Mouse (Mus musculus): ENCODE measurements around the gene Acot11. TPM values are rescaled to one million over a fixed set of nuclear protein-coding genes. Genes with fewer than 3 reads are reported as not detected.

Acot11 gene
- total and polyA plus RNA-seq, 3 experiments, result 2.3 to 6.8 (median 4.3) TPM

DNA sequence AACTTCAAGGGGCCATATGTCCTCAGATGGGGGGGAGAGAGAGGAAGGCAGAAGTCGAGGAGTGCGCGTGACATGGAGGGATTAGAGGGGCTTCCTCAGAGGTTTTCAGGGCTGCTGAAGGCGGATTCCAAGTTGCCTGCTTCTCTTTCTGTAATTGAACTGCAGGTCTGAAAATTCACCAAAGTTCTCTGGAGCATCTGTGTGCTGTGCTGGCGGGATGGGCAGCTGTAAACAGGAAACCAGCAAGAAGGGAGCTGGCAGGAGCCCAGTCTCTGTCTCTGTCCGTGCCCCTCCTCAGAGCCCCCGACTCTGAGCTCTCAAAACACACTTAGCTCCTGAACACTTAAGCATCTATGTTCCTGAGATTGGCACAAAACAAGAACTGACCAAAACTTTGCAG, 36.5 kb upstream of the Acot11 start:
- Histone ChIP-seq H3K36me3 (replicated peaks in 1 of 2; ENCODE audit: control insufficient read depth in 1 of 2, insufficient read depth in 1 of 2, low read length in 1 of 2) (no peaks in the 10 kb centered on the region), H3K27ac (ENCODE audit: insufficient read depth, low read depth) (no peak overlapping the region), H3K27me3 (replicated peaks) (no peaks in the 10 kb centered on the region), H3K4me2 (ENCODE audit: insufficient read depth, low read depth, poor library complexity, severe bottlenecking) (no peak overlapping the region; the same call in 1 of the 2 replicates), H3K79me2 (replicated peaks; ENCODE audit: control insufficient read depth, extremely low read depth, insufficient read depth, poor library complexity, severe bottlenecking) (no peaks in the 10 kb centered on the region), H3K4me3 (replicated peaks in 1 of 3; ENCODE audit: low read depth in 2 of 3, low read length in 2 of 3, poor library complexity in 1 of 3) (no peak overlapping the region), H3K4me1 (ENCODE audit: control insufficient read depth in 1 of 2, insufficient read depth in 2 of 2) (peaks cover 7 to 26% of the 10 kb centered on the region in 2 experiments; a peak in 3 of 4 replicates), H3K9ac (ENCODE audit: insufficient read depth, low read depth) (no peak overlapping the region), H3K9me3 (replicated peaks; ENCODE audit: low read length) (no peaks in the 10 kb centered on the region)
- no peak for TF ChIP-seq IRF4 (IDR thresholded peaks at IDR 0.05; ENCODE audit: low read depth, low read length)
- no peak for TF ChIP-seq TCF12 (IDR thresholded peaks at IDR 0.05; ENCODE audit: low read depth, low read length)
- no peak for TF ChIP-seq NRF1 (IDR thresholded peaks at IDR 0.05; ENCODE audit: low read depth, low read length)
- TF ChIP-seq USF1 (IDR thresholded peaks at IDR 0.05; ENCODE audit: low read depth, low read length), result no peak
- TF ChIP-seq ZMIZ1 (IDR thresholded peaks at IDR 0.05; ENCODE audit: low read depth, low read length), result no peak
- TF ChIP-seq TBP (conservative IDR thresholded peaks at IDR 0.05; ENCODE audit: low read depth, low read length), result no peak
- no peak for TF ChIP-seq CHD1 (IDR thresholded peaks at IDR 0.05; ENCODE audit: low read depth, low read length)
- no peak for TF ChIP-seq JUN (IDR thresholded peaks at IDR 0.05; ENCODE audit: insufficient read depth, low read depth, low read length)
- no peak for TF ChIP-seq BHLHE40 (IDR thresholded peaks at IDR 0.05; ENCODE audit: low read depth, low read length)
- no peak for TF ChIP-seq ZC3H11A (IDR thresholded peaks at IDR 0.05; ENCODE audit: low read depth, low read length)
- TF ChIP-seq RAD21 (IDR thresholded peaks at IDR 0.05; ENCODE audit: low read depth, low read length), result no peak
- TF ChIP-seq ETS1 (conservative IDR thresholded peaks at IDR 0.05; ENCODE audit: low read depth, low read length), result no peak
- TF ChIP-seq GABPA (IDR thresholded peaks at IDR 0.05; ENCODE audit: insufficient replicate concordance, low read depth, low read length), result no peak
- no peak for TF ChIP-seq NELFE (IDR thresholded peaks at IDR 0.05; ENCODE audit: low read depth, low read length)
- dilution Hi-C loops (cut with MboI; ENCODE audit: extremely low pct_ligation_motif_present, extremely low pct_unique_long_range_greater_than_20kb, low sequenced_read_pairs), result no loop called here
- in situ Hi-C loops (cut with MboI; ENCODE audit: low pct_ligation_motif_present, low pct_unique_long_range_greater_than_20kb, low sequenced_read_pairs), result loop anchor here (5.0 kb wide), 1 partner anchor 66 kb away; no protein-coding TSS in a partner anchor
- no peak for DNase-seq (ENCODE audit: extremely low read depth)

DNA sequence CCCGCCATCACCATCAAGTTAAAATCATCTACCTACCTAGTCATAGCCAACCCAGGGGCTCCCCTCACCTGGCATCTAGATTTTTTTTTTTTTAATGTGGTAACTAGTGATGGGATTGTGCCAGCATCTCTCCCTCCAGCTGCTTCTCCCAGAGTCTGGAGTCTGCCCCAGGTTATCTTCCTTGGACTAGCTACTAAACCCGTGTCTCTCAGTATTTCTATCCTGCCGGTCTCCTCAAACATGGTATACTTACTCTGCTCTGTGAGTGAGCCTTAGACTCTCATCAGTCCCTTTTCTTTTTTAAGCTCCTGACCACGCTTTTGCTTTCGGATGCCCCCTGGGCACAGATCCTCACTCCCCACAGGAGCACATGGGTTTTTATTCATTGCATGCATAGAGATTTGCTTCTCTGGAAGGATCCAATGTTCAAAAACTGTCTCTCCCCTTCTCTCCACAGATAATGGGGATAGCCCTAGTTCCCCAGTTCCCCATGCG, 35.9 kb upstream of the Acot11 start:
- no peak overlapping the region for H3K27ac ChIP-seq (ENCODE audit: insufficient read depth, low read depth)
- DNase-seq (ENCODE audit: extremely low read depth), result no peak
- no peak overlapping the region; the same call in 1 of the 2 replicates for H3K9ac ChIP-seq (ENCODE audit: insufficient read depth, low read depth)

More for the DNA sequence above, 35.9 kb upstream of the Acot11 start:
- in situ Hi-C loops (cut with MboI; ENCODE audit: low pct_ligation_motif_present, low pct_unique_long_range_greater_than_20kb, low sequenced_read_pairs), result loop anchor here (5.0 kb wide), 1 partner anchor 67 kb away; no protein-coding TSS in a partner anchor
- Histone ChIP-seq H3K27me3 (replicated peaks) (no peaks in the 10 kb centered on the region), H3K9me3 (replicated peaks; ENCODE audit: low read length) (no peaks in the 10 kb centered on the region), H3K4me3 (replicated peaks in 1 of 3; ENCODE audit: low read depth in 2 of 3, low read length in 2 of 3, poor library complexity in 1 of 3) (no peak overlapping the region), H3K4me2 (ENCODE audit: insufficient read depth, low read depth, poor library complexity, severe bottlenecking) (peak overlapping the region; percentile 89), H3K4me1 (ENCODE audit: control insufficient read depth in 1 of 2, insufficient read depth in 2 of 2) (peaks cover 7 to 26% of the 10 kb centered on the region in 2 experiments; a peak in 3 of 4 replicates), H3K79me2 (replicated peaks; ENCODE audit: control insufficient read depth, extremely low read depth, insufficient read depth, poor library complexity, severe bottlenecking) (no peaks in the 10 kb centered on the region), H3K36me3 (replicated peaks in 1 of 2; ENCODE audit: control insufficient read depth in 1 of 2, insufficient read depth in 1 of 2, low read length in 1 of 2) (no peaks in the 10 kb centered on the region)
- dilution Hi-C loops (cut with MboI; ENCODE audit: extremely low pct_ligation_motif_present, extremely low pct_unique_long_range_greater_than_20kb, low sequenced_read_pairs), result no loop called here
- no peak for TF ChIP-seq MAFK (IDR thresholded peaks at IDR 0.05; ENCODE audit: insufficient replicate concordance, low read length)
- TF ChIP-seq PAX5 (IDR thresholded peaks at IDR 0.05; ENCODE audit: low read length), result no peak
- no peak for TF ChIP-seq ELF1 (IDR thresholded peaks at IDR 0.05; ENCODE audit: low read depth, low read length)
- no peak for TF ChIP-seq MYC (IDR thresholded peaks at IDR 0.05; ENCODE audit: low read depth, low read length)

Data from CH12.LX (cell line).